Mouse (Mus musculus): ENCODE results near the gene Adrb1.

Adrb1 gene

GRCm38 (mm10) chr19:56721387-56722211 lies at the start of gene Adrb1:
TSS of gene Adrb1 (plus strand) at chr19:56722199.
- peak; percentile 63 for DNase-seq

GRCm38 (mm10) chr19:56675690-56676089 lies 46.3 kb upstream of the Adrb1 start:
- DNase-seq: no peak

DNA sequence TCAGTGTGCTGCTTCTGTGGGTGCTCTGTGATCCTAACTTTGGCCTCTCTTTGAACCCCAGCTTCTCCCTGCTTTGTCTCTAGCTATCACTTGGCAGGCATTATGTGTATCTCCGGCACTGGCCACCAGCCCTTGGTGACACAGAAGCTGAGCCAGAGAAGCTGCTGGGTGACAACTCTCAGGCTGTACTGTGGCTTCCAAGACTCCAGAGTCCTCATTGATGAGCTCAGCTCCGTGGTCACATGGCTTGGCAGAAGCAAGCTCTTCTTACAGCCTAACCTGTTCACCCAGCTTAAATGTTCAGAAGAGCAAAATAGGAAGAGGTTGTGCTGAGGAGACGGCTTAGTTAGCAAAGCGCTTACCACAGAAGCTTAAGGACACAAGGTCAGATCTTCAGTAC lies 45.5 kb upstream of the Adrb1 start:
- no peak for DNase-seq

- DNase-seq: no peak
Observed at GRCm38 (mm10) chr19:56677611-56678010, 44.4 kb upstream of the Adrb1 start.

DNA sequence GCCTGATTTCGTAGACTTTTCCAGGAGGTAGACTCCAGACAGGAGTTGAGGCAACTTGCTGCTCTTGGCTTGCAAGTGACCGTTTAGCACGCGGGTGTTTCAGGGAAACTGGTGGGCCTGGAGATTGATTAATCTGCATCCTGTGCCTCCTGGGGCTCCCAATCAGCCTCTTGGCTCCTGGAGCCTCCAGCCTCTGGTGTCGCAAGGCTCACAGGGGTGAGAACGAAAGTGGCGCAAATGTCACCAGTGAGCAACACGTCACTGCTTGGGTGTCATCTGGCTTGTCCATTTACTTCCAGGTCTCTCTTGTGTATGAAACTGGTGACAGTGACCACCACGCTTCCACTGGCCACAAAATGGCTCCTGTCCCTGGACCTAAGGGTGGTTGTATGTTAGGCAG lies 43.5 kb upstream of the Adrb1 start:
- DNase-seq: no peak

DNA sequence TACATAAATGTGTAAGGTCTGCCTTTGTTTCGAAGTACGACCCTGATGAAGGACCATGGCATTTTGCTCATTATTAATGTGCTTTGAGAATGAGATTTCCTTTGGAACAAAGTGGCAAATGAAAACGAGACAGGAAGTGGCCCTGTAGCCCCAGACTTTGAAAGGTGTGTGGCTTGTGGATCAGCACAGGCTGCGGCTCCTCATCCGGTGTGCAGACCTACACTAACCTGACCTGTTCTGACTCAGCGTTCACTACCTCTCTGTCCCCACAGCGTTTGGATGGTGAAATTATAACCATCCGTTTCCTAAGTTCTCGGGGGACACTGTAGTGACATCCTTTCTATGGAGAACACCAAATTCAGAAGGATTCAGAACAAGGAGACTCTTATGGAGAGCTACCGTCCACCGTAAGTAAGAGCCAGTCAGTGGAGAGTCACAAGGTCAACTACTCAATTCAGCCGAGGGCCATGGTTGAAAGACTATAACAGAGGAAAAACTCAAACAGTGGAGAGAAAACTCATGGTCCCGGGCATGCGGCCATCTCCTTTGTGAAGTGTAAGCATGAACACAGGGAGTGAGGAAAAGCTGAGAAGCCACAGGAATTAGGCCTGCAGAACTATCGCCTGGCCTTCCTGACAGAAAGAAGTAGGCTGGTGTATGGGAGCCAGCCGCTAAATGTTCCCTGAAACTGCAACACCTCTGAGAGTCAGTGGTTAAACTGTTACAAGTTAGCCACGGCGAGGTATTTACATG lies 42.6 kb upstream of the Adrb1 start:
- no peak for DNase-seq

- DNase-seq: no peak
Observed at GRCm38 (mm10) chr19:56679992-56680391, 42.0 kb upstream of the Adrb1 start.

DNA sequence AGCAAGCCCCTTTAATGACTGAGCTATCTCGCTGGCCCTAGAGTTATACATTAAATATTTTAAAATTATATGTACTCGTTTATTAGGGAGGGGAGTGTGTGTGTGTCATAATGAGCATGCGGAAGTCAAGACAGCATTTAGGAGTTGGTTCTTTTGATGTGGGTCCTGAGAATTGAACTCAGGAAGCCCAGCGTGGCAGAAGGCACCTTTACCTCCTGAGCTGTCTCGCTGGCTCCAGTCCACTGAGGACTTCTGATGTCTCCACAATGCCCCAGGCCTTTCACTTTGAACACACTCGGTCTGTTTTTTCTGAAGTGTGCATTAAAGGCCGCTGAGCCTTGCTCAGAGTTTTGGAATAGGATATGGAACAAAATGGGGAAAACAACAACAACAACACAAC lies 39.7 kb upstream of the Adrb1 start:
- DNase-seq: no peak

- no peak for DNase-seq
Observed at GRCm38 (mm10) chr19:56682843-56683242, 39.2 kb upstream of the Adrb1 start.

GRCm38 (mm10) chr19:56685515-56685914 lies 36.5 kb upstream of the Adrb1 start:
- no peak for DNase-seq

GRCm38 (mm10) chr19:56686218-56686617 lies 35.8 kb upstream of the Adrb1 start:
- DNase-seq: no peak

GRCm38 (mm10) chr19:56687026-56687635 lies 34.9 kb upstream of the Adrb1 start:
- DNase-seq: no peak

- no peak for DNase-seq
Observed at GRCm38 (mm10) chr19:56687676-56688075, 34.3 kb upstream of the Adrb1 start.

GRCm38 (mm10) chr19:56688661-56689335 lies 33.2 kb upstream of the Adrb1 start:
- no peak for DNase-seq

GRCm38 (mm10) chr19:56689493-56689892 lies 32.5 kb upstream of the Adrb1 start:
- no peak for DNase-seq

- DNase-seq: no peak
Observed at GRCm38 (mm10) chr19:56691103-56691502, 30.9 kb upstream of the Adrb1 start.

DNA sequence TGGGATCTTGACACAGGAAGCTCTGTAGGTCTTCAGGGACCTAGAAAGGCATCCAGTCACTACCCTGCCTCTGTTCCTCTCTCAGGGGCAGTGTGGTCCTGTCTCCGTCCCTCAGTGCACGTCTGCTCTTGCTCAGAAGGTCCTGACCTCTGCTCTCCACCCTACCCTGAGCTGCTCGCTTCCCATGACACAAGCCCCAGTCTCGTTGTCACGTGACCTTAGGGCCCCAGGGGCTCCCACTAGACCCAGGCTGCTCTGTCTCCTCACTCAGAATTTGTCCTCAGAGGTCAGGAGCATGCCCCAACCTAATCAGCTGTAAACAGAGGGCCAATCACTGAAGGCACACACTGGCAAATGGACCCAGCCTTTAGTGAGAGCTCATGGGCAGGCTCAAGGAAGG lies 29.5 kb upstream of the Adrb1 start:
- peak; percentile 37 for DNase-seq

GRCm38 (mm10) chr19:56697370-56698144 lies 24.4 kb upstream of the Adrb1 start:
- DNase-seq: no peak

DNA sequence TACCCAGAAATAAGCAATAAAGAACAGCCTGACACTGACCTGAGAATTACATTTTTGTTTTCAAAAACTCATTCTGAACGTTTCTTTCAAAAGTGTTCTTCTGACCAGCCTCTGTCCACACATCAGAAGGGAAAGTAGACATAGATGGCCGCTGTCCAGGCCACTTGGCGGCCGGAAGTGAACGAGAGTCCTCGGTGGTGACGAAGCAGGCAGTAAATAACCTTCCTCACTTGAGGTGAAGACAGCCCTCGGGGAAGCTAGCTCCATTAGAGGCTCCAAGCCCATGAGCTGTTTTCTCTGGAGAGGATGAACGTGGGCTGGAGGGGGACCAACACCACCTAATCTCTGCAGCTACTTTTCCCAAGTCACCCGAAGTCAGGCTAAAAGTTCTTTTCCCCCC lies 21.2 kb upstream of the Adrb1 start:
- DNase-seq: no peak

DNA sequence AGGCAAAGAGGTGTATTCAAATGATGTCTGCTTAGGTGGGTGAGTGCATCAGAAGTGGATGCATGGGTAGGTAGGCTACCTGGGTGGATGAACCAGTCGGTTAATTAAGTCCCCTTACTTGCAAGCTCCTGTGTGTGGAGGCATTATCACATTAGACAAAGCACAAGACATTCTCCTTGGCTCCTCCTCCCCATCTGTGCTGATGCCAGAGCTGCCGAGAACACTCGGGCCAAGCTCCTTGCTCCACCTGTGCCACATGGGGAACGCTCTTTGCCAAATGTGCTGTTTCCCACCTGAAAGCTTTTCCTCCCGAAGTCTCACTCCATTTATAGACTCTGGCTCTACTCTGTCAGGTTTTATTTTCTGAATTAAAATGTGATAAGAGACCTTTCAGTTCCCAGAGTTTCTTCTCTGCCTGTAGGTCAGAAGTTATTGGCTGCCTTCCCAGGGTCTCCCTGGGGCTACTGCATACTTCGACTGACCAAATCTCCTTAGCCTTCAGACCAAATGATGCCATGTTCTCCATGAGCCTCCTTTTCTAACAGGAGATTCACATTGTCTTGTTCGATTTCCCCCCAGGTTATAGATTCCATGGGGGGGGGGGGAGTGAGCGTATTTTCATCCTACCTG lies 20.5 kb upstream of the Adrb1 start:
- DNase-seq: no peak

DNA sequence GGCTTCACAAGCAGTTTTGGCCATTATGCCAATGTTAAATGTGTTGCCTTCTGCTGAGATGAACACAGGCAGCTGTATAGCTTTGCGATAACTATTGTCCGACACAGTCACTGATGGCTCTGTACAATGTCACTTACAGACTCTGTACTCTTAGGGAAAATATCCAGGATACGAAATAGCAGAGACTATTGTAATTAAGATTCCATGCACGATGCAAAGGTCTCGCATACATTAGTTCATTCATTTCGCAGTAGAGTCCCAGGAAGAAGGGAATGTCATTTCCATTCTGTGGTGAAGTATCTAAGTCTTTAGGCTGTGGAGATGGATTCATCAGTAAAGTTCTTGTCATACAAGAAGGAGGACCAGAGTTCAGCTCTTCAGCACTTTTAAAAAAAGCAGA lies 20.0 kb upstream of the Adrb1 start:
- DNase-seq: no peak

Data from embryo, embryonic 11 days (tissue).